Mouse (Mus musculus): ENCODE results near the gene Plxnb1.

DNA sequence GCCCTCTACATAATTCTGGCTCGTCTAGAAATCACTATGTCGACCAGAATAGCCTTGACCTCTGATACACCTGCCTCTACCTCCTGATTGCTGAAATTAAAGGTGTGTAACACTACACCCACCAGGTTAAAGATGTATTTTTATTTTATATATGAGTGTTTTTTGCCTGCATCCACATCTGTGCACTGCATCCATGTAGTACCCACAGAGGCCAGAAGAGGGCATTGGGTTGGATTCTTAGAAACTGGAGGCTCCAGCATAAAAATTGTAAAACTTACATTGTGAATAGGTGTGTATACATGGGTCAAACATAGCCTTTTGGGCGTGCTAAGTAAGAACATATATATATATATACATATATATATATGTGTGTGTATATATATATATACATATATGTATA, 33.0 kb downstream of the Plxnb1 start:
- TF ChIP-seq POLR2A (IDR thresholded peaks at IDR 0.05; ENCODE audit: control insufficient read depth, low read depth, low read length), result no peak
- no peak for TF ChIP-seq CTCF (IDR thresholded peaks at IDR 0.05; ENCODE audit: control insufficient read depth, insufficient read depth, insufficient replicate concordance, low read depth, low read length)
